Mouse (Mus musculus) neutrophil, adult 83 days (primary cell): ENCODE results near the gene Sh3bgr. TPM values are rescaled to one million over a fixed set of nuclear protein-coding genes. Genes with fewer than 3 reads are reported as not detected.

Experiments
- total RNA-seq, 2 experiments: library from RNA; stranded (reverse); gene quantifications; one replicate each; pipeline ENCODE4 v1.2.4; 2023

Sh3bgr gene
- total RNA-seq: not detected

DNA sequence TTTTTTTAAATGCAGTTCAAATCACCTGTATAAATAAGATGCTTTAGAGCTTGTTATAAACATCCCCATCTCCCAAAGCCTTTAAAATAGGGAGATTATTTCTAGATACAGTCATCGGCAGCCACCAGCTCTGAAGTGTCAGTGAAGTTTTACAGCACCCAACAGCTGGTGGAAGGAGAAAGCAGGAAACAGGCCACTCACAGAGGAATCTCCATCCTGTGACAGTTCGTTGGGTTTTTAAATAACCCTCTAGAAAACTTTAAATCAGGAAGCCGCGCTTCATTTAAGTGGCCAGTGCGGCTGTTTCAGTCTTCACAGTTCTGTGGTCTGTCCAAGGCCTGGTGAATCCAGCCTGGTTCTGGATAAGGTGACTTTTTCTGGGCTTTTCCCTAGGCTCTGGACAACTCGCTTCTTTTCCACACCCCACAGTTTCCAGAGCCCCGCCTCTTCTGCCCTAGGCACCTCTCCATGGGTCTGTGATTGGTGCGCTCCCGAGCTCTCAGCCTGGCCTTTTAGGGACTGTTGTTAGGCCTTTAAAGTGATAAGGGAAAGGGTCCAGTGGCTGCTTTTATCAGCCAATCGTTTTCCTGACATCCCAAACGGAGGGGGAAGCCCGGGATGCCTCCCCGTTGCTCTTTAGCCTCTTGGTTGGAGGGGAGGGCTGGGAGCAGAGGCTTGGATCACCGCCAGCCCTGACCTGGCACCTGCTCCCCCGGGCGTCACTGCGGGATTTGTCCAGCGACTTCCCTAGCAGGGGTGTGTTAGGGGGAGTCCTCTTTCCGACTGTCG, at the start of gene Sh3bgr:
Gene Sh3bgr (plus strand): TSS at position 538 of the 789 bp plus-strand sequence.

DNA sequence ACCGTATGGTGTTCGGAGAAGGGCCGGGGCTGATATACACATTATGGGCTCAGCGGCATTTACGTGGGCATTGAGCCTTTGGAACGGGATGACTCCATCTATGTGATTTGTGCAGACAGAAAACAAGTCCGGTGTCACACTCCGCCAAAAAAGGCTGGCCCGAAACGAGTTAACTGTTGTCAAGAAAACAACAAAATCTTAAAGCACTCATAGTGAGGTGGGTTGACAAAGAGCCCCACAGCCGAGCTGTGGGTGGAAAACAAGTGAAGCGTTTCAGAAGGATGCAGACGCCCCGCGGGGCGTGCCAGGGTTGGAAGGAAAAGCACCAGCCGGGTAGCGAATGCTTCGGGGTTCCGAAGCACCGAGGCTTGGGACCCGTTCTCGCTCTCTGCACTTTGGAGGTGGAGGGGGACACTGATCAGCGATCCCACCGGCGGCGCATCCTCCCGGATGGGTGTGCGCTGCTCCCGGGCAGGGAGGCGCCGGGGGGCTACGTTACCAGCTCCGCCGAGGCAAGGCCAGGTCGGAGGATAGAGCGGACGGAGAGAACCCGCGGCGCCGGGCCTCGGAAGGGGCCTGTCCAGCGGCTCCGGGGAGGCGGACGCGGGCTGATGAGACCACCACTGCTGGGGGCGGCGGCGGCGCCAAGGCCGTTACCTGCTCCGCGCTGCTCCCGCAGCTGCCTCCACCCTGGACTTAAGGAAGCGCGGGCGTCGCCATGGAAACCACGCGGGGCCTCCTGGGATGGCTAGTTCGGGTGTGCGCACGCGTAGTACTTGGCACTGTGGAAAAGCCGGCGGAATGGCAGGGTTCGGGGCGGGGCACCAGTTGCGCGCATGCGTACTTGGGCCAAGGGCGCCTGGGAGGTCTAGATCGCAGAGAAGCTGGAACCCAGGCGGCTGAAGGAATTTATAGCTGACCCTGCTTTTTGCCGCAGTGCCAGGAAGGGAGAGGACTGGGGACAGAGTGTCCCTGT, 8.4 kb upstream of the Sh3bgr start, which contains the start of gene Lca5l:
Gene Lca5l (minus strand): TSS at position 741 of the 976 bp plus-strand sequence.

DNA sequence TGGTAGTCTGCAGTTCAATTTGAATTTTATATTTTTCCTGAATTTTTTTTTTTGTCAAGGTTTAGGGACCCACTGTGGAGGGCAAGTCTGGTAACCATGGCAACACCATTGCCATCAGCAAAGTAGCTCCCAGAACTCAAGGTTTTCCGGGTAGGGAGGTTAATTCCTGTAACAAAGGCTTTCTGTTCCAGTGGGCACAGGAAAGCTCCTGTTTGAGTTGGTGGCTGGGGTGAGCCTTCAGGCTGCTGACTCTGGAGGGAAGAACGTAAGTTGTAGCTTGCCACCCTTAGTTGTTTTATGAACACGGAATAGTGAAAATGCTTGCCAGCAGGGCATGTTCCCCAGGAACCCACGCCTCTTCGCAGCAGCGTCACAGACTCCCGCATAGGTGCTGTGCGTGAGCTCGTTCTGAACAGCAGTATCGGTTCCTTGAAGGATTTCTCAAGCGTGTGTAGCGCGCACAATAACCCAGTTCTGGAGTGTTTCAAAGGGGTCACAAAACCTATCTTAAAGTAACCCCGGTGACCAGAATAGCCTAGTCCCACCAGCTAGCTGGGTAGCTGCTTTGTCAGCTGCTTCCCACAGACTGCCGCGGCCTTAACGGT, 35.2 kb downstream of the Sh3bgr start, which contains the start of gene B3galt5:
Gene B3galt5 (plus strand): TSS at position 436 of the 605 bp plus-strand sequence.

Other genes with a start within 250 kb of the Sh3bgr start
- gene Psmg1, start 209.5 kb upstream of the Sh3bgr start, total RNA-seq: 10 to 100 TPM in 1 of 2 experiments, 1 to 10 TPM in 1; 9.4 to 13.9 TPM
- gene Brwd1, start 117.9 kb upstream of the Sh3bgr start, total RNA-seq: 10 to 100 TPM; 25.3 to 33.7 TPM
- gene Hmgn1, start 72.7 kb upstream of the Sh3bgr start, total RNA-seq: 10 to 100 TPM; 19.8 to 23.3 TPM
- gene Wrb, start 55.0 kb upstream of the Sh3bgr start, total RNA-seq: 1 to 10 TPM; 3.1 TPM
- gene Lca5l, start 8.2 kb upstream of the Sh3bgr start, total RNA-seq: not detected
- not detected for gene B3galt5, start 35.4 kb downstream of the Sh3bgr start, total RNA-seq
- 100 to 1,000 TPM; 411 to 418 TPM for gene Itgb2l, start 243.2 kb downstream of the Sh3bgr start, total RNA-seq